Mouse (Mus musculus) megakaryocyte, embryonic 14.5 days (primary cell): Measurements from ENCODE around the gene Sacs.

Source experiments
- FLI1 ChIP-seq: IDR thresholded peaks from 2 replicates; pipeline ENCODE4 v1.6.1; 2012; ENCODE audit warnings: low read length, inconsistent platforms, mixed read lengths
- GATA1 ChIP-seq: IDR thresholded peaks from 3 replicates; pipeline ENCODE4 v1.6.1; 2012; ENCODE audit warnings: mixed read lengths, low read length, inconsistent platforms, borderline replicate concordance

- TF ChIP-seq FLI1 (no peak), GATA1 (no peak)
These were observed 17.4 kb downstream of the Sacs start for GRCm38 (mm10) chr14:61155687-61156086.
